Mouse (Mus musculus): Measurements from ENCODE around the gene Otogl.

- TF ChIP-seq CTCF (IDR thresholded peaks at IDR 0.05; ENCODE audit: low read depth, low read length) (no peak), POLR2A (IDR thresholded peaks at IDR 0.05; ENCODE audit: extremely low read depth, insufficient read depth, low read length) (no peak)
Measured at GRCm38 (mm10) chr10:107737743-107738142, 174.2 kb downstream of the Otogl start.
